Mouse (Mus musculus) naive thymus-derived CD4-positive, alpha-beta T cell, adult 2 months (primary cell): ENCODE measurements around the gene Rpusd4.

Experiments
- DNase-seq: peaks from one replicate; pipeline ENCODE4 v3.0.0-alpha.2; 2011; ENCODE audit warnings: low read depth

The Rpusd4 gene

GRCm38 (mm10) chr9:35267146-35267975, at the start of gene Rpusd4, which contains the start of gene Fam118b:
TSS of gene Rpusd4 (plus strand) at chr9:35267865.
TSS of gene Fam118b (minus strand) at chr9:35267805.
- DNase-seq, result peak; percentile 94

GRCm38 (mm10) chr9:35217963-35218362, 49.7 kb upstream of the Rpusd4 start:
- DNase-seq, result no peak

- no peak for DNase-seq
Observed at GRCm38 (mm10) chr9:35223466-35223865, 44.2 kb upstream of the Rpusd4 start.

GRCm38 (mm10) chr9:35228671-35229070, 39.0 kb upstream of the Rpusd4 start:
- DNase-seq, result no peak

- no peak for DNase-seq
Observed at GRCm38 (mm10) chr9:35235996-35236395, 31.7 kb upstream of the Rpusd4 start.

- DNase-seq, result no peak
Observed at GRCm38 (mm10) chr9:35238371-35238770, 29.3 kb upstream of the Rpusd4 start.

GRCm38 (mm10) chr9:35238915-35239571, 28.6 kb upstream of the Rpusd4 start:
- no peak for DNase-seq

GRCm38 (mm10) chr9:35239734-35240133, 27.9 kb upstream of the Rpusd4 start:
- DNase-seq, result peak; percentile 9

- DNase-seq, result no peak
Observed at GRCm38 (mm10) chr9:35247405-35247804, 20.3 kb upstream of the Rpusd4 start.

GRCm38 (mm10) chr9:35249476-35249875, 18.2 kb upstream of the Rpusd4 start:
- no peak for DNase-seq

- no peak for DNase-seq
Observed at GRCm38 (mm10) chr9:35257365-35257764, 10.3 kb upstream of the Rpusd4 start.

GRCm38 (mm10) chr9:35262418-35262817, 5.2 kb upstream of the Rpusd4 start:
- no peak for DNase-seq

- no peak for DNase-seq
Observed at GRCm38 (mm10) chr9:35263431-35263830, 4.2 kb upstream of the Rpusd4 start.

- DNase-seq, result no peak
Observed at GRCm38 (mm10) chr9:35264509-35264908, 3.2 kb upstream of the Rpusd4 start.

- no peak for DNase-seq
Observed at GRCm38 (mm10) chr9:35267976-35268715, 481 bp downstream of the Rpusd4 start.

GRCm38 (mm10) chr9:35277855-35278365, 10.2 kb downstream of the Rpusd4 start:
- no peak for DNase-seq

GRCm38 (mm10) chr9:35278451-35278850, 10.8 kb downstream of the Rpusd4 start:
- no peak for DNase-seq

GRCm38 (mm10) chr9:35282006-35282850, 14.6 kb downstream of the Rpusd4 start:
- DNase-seq, result peak; percentile 83

- no peak for DNase-seq
Observed at GRCm38 (mm10) chr9:35282851-35283200, 15.2 kb downstream of the Rpusd4 start.

- no peak for DNase-seq
Observed at GRCm38 (mm10) chr9:35283415-35284069, 15.9 kb downstream of the Rpusd4 start.

GRCm38 (mm10) chr9:35284351-35284750, 16.7 kb downstream of the Rpusd4 start:
- DNase-seq, result no peak
